Mouse (Mus musculus) common myeloid progenitor, adult 5-6 weeks (primary cell): ENCODE measurements around the gene Itpripl2. TPM values are rescaled to one million over a fixed set of nuclear protein-coding genes. Genes with fewer than 3 reads are reported as not detected.

Experiments used
- ATAC-seq: replicated peaks from 2 replicates; pipeline ENCODE4 v1.8.0; 2016; ENCODE audit warnings: low read depth, mild to moderate bottlenecking, moderate TSS enrichment, inconsistent platforms; ENCODE audit not compliant: poor library complexity, severe bottlenecking
- total RNA-seq: library from RNA; stranded (forward); fragments of 200-1000, 187-1606 nt; gene quantifications from 2 replicates; pipeline ENCODE4 v1.2.3, GENCODE M21; 2017

The Itpripl2 gene
- total RNA-seq, 1 experiment from 2014 or later: 8.3 TPM

- peak; percentile 67 for ATAC-seq
Observed at GRCm38 (mm10) chr7:118448134-118448967, 43.4 kb downstream of the Itpripl2 start, which contains the start of gene Syt17. TSS of gene Syt17 (minus strand) at chr7:118448222.

- ATAC-seq: peak; percentile 41; the same call in 1 of the 2 replicates
Observed at GRCm38 (mm10) chr7:118447291-118448133, 44.3 kb downstream of the Itpripl2 start.

- no peak for ATAC-seq
Observed at GRCm38 (mm10) chr7:118443895-118444485, 47.8 kb downstream of the Itpripl2 start.

DNA sequence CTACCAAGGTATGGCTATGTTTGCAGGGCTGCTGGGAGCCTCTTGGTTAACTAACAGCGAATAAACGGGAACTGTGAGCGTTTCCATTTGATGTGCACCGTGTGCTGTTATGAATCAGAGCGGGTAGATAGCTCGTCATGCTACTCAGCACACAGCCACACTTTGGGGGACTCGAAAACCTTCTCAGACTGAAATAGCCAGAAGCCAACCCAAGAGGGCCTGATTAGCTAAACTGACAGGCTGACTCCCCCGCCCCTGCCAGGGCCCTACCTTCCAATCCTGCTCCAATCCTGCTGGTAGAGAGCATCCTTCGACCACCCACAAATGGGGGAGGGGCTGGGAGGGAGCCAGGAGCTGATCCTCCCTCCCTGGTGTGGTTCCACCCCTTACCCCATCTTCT lies 48.4 kb downstream of the Itpripl2 start:
- ATAC-seq: no peak

GRCm38 (mm10) chr7:118441535-118441934 lies 50.2 kb downstream of the Itpripl2 start:
- no peak for ATAC-seq

GRCm38 (mm10) chr7:118437101-118437802 lies 54.5 kb downstream of the Itpripl2 start:
- peak; percentile 52; the same call in 1 of the 2 replicates for ATAC-seq

Other genes with a start within 250 kb of the Itpripl2 start
- 61.4 and 70.0 TPM in 2 replicates for gene Smg1, start 248.3 kb downstream of the Itpripl2 start, total RNA-seq
- not detected in 2 replicates for gene Syt17, start 43.8 kb downstream of the Itpripl2 start, total RNA-seq
- 19.0 and 23.5 TPM in 2 replicates for gene Coq7, start 41.4 kb upstream of the Itpripl2 start, total RNA-seq
- not detected in 2 replicates for gene Tmc7, start 92.8 kb upstream of the Itpripl2 start, total RNA-seq
- gene Tmc5, start 105.3 kb upstream of the Itpripl2 start, total RNA-seq: not detected in 2 replicates
- 26.6 and 38.0 TPM in 2 replicates for gene Gde1, start 213.8 kb upstream of the Itpripl2 start, total RNA-seq
- gene Ccp110, start 220.6 kb upstream of the Itpripl2 start, total RNA-seq: 26.8 and 33.1 TPM in 2 replicates
- gene Vps35l, start 248.3 kb upstream of the Itpripl2 start, total RNA-seq: 33.3 and 53.9 TPM in 2 replicates